Mouse (Mus musculus) lung, postnatal 10 days (tissue): ENCODE results near the gene Them7.
A peak's percentile ranks its signal among the peaks of the same experiment; 100 is the strongest.

Experiments used
- DNase-seq: peaks from one replicate; pipeline ENCODE4 v3.0.0; 2021

Them7 gene

DNA sequence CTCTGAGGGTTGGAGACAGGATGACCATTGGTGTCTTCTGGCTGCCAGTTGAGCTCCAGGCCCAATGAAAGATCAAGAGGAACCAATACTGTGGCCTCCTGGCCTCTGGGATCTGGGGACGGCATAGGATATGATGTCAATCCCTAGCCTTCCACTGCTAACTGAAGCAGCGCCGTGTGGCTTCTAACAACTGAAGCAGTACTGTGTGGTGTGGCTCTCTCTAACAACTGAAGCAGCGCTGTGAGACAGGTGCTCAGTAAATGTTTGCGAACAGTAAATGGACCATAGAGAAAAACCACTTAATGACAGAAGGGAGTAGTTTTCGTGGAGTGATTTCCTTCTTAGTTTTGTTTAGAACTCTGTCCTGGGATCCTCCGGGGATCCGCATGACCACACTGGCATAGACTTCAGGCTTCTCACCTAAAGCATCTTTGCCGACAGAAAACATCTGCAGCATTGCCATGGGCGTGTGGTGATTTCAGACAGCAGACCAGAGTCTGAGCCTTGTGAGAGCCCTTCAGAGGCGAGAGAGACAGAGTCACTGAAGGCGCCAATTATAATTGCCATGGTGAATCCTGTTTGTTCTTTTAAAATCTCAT is 194.6 kb downstream of the Them7 start:
- no peak for DNase-seq

GRCm38 (mm10) chr2:105427447-105427846 is 203.3 kb downstream of the Them7 start:
- no peak for DNase-seq

- peak; percentile 75 for DNase-seq
Measured at GRCm38 (mm10) chr2:105428029-105428428, 203.9 kb downstream of the Them7 start.

- no peak for DNase-seq
Measured at GRCm38 (mm10) chr2:105428467-105428866, 204.3 kb downstream of the Them7 start.
